Mouse (Mus musculus) limb, embryonic 15.5 days (tissue): ENCODE measurements around the gene Cux1. TPM values are rescaled to one million over a fixed set of nuclear protein-coding genes. Genes with fewer than 3 reads are reported as not detected.

Source experiments
- ATAC-seq: fragments of 200-750 bp; cut with Nextera tagmentation; 2 replicates; pipeline ENCODE4 v1.8.0; 2017; ENCODE audit warnings: low read depth, moderate TSS enrichment; ENCODE audit not compliant: insufficient number of reproducible peaks, low FRiP score, low TSS enrichment
- H3K27ac ChIP-seq: fragments of 300-500 bp; sonication (generic); 2 replicates; pipeline ENCODE4 v1.5.1; 2015; ENCODE audit warnings: moderate library complexity, mild to moderate bottlenecking, inconsistent platforms
- H3K27me3 ChIP-seq: fragments of 300-500 bp; sonication (generic); 2 replicates; pipeline ENCODE4 v1.6.1; 2015; ENCODE audit warnings: inconsistent platforms
- H3K36me3 ChIP-seq: fragments of 300-500 bp; sonication (generic); 2 replicates; pipeline ENCODE4 v1.6.1; 2015; ENCODE audit warnings: inconsistent platforms
- H3K4me1 ChIP-seq: fragments of 300-500 bp; sonication (generic); 2 replicates; pipeline ENCODE4 v1.6.1; 2015; ENCODE audit warnings: inconsistent platforms
- H3K4me2 ChIP-seq: fragments of 300-500 bp; sonication (generic); 2 replicates; pipeline ENCODE4 v1.6.1; 2015; ENCODE audit warnings: mild to moderate bottlenecking, inconsistent platforms
- H3K4me3 ChIP-seq: fragments of 300-500 bp; sonication (generic); 2 replicates; pipeline ENCODE4 v1.5.1; 2015; ENCODE audit warnings: mild to moderate bottlenecking, inconsistent platforms
- H3K9ac ChIP-seq: fragments of 300-500 bp; sonication (generic); 2 replicates; pipeline ENCODE4 v1.6.1; 2015; ENCODE audit warnings: inconsistent platforms
- H3K9me3 ChIP-seq: fragments of 300-500 bp; sonication (generic); 2 replicates; pipeline ENCODE4 v1.6.1; 2016; ENCODE audit warnings: inconsistent platforms
- WGBS: fragments of 180-500 bp; shearing (Covaris S2); methylation state at CpG from one replicate; pipeline ENCODE4 v1.1.7; 2015; 5-methylcytosine and 5-hydroxymethylcytosine counted together
- polyA plus RNA-seq: library from polyadenylated mRNA; unstranded; fragments of >200 nt; fragmentation: Nextera tagmentation; extraction: Ambion mirVana; gene quantifications from 2 replicates; pipeline ENCODE4 v1.2.1, GENCODE M21; 2015

Gene Cux1
- polyA plus RNA-seq, 1 experiment from 2014 or later = 80.1 TPM

DNA sequence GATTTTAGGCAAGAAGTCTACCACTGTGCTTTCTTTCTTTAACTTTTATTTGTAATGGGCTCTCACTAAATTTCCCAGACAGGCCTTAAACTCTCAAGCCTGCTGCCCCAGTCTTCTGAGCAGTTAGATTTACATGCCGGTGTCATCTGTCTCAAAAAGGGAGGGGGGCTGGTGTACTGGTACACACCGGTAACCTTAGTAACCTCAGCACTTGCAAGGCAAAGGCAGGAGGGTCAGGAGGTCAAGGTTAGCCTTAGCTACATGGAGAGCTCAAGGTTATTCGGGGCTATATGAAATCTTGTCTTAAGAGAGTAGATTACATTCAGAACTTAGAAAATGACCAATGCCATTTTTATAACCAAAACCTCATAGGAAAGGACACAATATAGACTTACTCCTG, 102.4 kb downstream of the Cux1 start:
- Histone ChIP-seq H3K4me3 (no peak overlapping the region), H3K36me3 (no peaks in the 10 kb centered on the region), H3K27ac (no peak overlapping the region), H3K4me1 (peaks cover 50% of the 10 kb centered on the region), H3K9ac (no peak overlapping the region), H3K9me3 (no peaks in the 10 kb centered on the region), H3K27me3 (peaks cover 8% of the 10 kb centered on the region; the same call in 1 of the 2 replicates), H3K4me2 (no peak overlapping the region)
- ATAC-seq = no peak
- 68% methylated on average over 3 of the region's 3 CpGs for WGBS

GRCm38 (mm10) chr5:136464128-136464527, 103.2 kb downstream of the Cux1 start:
- Histone ChIP-seq H3K9me3 (no peaks in the 10 kb centered on the region), H3K27me3 (peaks cover 10% of the 10 kb centered on the region; the same call in 1 of the 2 replicates), H3K27ac (no peak overlapping the region), H3K4me2 (no peak overlapping the region), H3K36me3 (no peaks in the 10 kb centered on the region), H3K4me1 (peaks cover 44% of the 10 kb centered on the region), H3K4me3 (no peak overlapping the region), H3K9ac (no peak overlapping the region)
- ATAC-seq = no peak
- 63% methylated on average over 2 of the region's 2 CpGs for WGBS

GRCm38 (mm10) chr5:136462613-136463012, 104.7 kb downstream of the Cux1 start:
- Histone ChIP-seq H3K4me1 (peaks cover 37% of the 10 kb centered on the region), H3K36me3 (no peaks in the 10 kb centered on the region), H3K27ac (no peak overlapping the region), H3K4me3 (no peak overlapping the region), H3K27me3 (0 out of 2 replicates have a peak, but pooled peaks cover 5% of the 10 kb centered on the region), H3K9ac (no peak overlapping the region), H3K4me2 (no peak overlapping the region), H3K9me3 (no peaks in the 10 kb centered on the region)
- ATAC-seq = no peak
- 35% methylated on average over 6 of the region's 6 CpGs for WGBS

- Histone ChIP-seq H3K27me3 (0 out of 2 replicates have a peak, but pooled peaks cover 5% of the 10 kb centered on the region), H3K4me3 (no peak overlapping the region), H3K9me3 (no peaks in the 10 kb centered on the region), H3K4me1 (peaks cover 18% of the 10 kb centered on the region), H3K9ac (no peak overlapping the region), H3K36me3 (no peaks in the 10 kb centered on the region), H3K4me2 (no peak overlapping the region), H3K27ac (no peak overlapping the region)
- 87% methylated on average over 6 of the region's 6 CpGs for WGBS
- ATAC-seq = no peak
Measured at GRCm38 (mm10) chr5:136459901-136460300, 107.4 kb downstream of the Cux1 start.

GRCm38 (mm10) chr5:136458893-136459499, 108.3 kb downstream of the Cux1 start:
- Histone ChIP-seq H3K4me1 (peaks cover 18% of the 10 kb centered on the region), H3K4me2 (no peak overlapping the region), H3K27me3 (0 out of 2 replicates have a peak, but pooled peaks cover 5% of the 10 kb centered on the region), H3K9me3 (no peaks in the 10 kb centered on the region), H3K4me3 (no peak overlapping the region), H3K36me3 (no peaks in the 10 kb centered on the region), H3K27ac (peak overlapping the region; percentile 6; the same call in 1 of the 2 replicates), H3K9ac (no peak overlapping the region)
- no peak for ATAC-seq
- 69% methylated on average over 11 of the region's 11 CpGs for WGBS

GRCm38 (mm10) chr5:136458102-136458863, 109.0 kb downstream of the Cux1 start:
- Histone ChIP-seq H3K27ac (no peak overlapping the region; the same call in 1 of the 2 replicates), H3K27me3 (0 out of 2 replicates have a peak, but pooled peaks cover 5% of the 10 kb centered on the region)
- ATAC-seq = no peak

GRCm38 (mm10) chr5:136456395-136456794, 110.9 kb downstream of the Cux1 start:
- Histone ChIP-seq H3K4me3 (no peak overlapping the region), H3K4me1 (peaks cover 9% of the 10 kb centered on the region), H3K9ac (no peak overlapping the region), H3K4me2 (no peak overlapping the region), H3K27ac (no peak overlapping the region), H3K9me3 (no peaks in the 10 kb centered on the region), H3K36me3 (no peaks in the 10 kb centered on the region), H3K27me3 (0 out of 2 replicates have a peak, but pooled peaks cover 5% of the 10 kb centered on the region)
- WGBS = 69% methylated on average over 4 of the region's 4 CpGs
- no peak for ATAC-seq

More at GRCm38 (mm10) chr5:136458102-136458863, 109.0 kb downstream of the Cux1 start:
- H3K9me3 ChIP-seq = no peaks in the 10 kb centered on the region
- H3K4me2 ChIP-seq = no peak overlapping the region
- no peaks in the 10 kb centered on the region for H3K36me3 ChIP-seq
- peaks cover 17% of the 10 kb centered on the region for H3K4me1 ChIP-seq
- H3K4me3 ChIP-seq = no peak overlapping the region
- 43% methylated on average over 7 of the region's 7 CpGs for WGBS
- H3K9ac ChIP-seq = no peak overlapping the region

GRCm38 (mm10) chr5:136452681-136453080, 114.6 kb downstream of the Cux1 start:
- Histone ChIP-seq H3K27me3 (no peaks in the 10 kb centered on the region), H3K4me2 (no peak overlapping the region), H3K4me1 (no peaks in the 10 kb centered on the region; the same call in 1 of the 2 replicates), H3K27ac (no peak overlapping the region), H3K36me3 (no peaks in the 10 kb centered on the region), H3K4me3 (no peak overlapping the region), H3K9ac (no peak overlapping the region), H3K9me3 (no peaks in the 10 kb centered on the region)
- 85% methylated on average over 3 of the region's 3 CpGs for WGBS
- ATAC-seq = no peak

- H3K4me1 ChIP-seq = peaks cover 2% of the 10 kb centered on the region; the same call in 1 of the 2 replicates
- no peak for ATAC-seq
- no peaks in the 10 kb centered on the region for H3K9me3 ChIP-seq
- no peak overlapping the region for H3K4me2 ChIP-seq
- H3K4me3 ChIP-seq = no peak overlapping the region
- no peaks in the 10 kb centered on the region for H3K36me3 ChIP-seq
- H3K27me3 ChIP-seq = peaks cover 3% of the 10 kb centered on the region; the same call in 1 of the 2 replicates
- no peak overlapping the region for H3K9ac ChIP-seq
- H3K27ac ChIP-seq = no peak overlapping the region
Measured at GRCm38 (mm10) chr5:136449801-136450200, 117.5 kb downstream of the Cux1 start.

DNA sequence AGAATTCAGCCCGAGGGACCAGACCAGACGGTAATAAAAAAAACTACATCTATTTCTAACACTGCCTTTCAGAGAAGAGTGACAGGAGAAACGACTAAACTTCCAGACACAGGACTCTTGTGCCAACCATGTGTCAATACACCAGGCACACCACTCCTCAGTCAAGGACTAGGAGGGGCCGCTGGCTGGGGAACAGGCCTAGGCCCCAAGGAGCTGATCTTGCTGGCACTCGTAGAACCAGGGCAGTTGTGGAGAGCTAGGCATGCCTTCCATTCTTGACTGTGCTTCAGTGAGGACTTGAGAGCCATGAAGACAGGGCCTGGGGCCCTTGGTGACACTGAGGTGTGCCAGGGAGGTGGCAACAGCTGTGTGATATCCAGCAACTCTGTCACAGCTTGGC, 121.3 kb downstream of the Cux1 start:
- Histone ChIP-seq H3K4me2 (no peak overlapping the region), H3K27ac (no peak overlapping the region), H3K4me3 (no peak overlapping the region), H3K9me3 (no peaks in the 10 kb centered on the region), H3K36me3 (no peaks in the 10 kb centered on the region), H3K27me3 (peaks cover 14% of the 10 kb centered on the region; the same call in 1 of the 2 replicates), H3K4me1 (0 out of 2 replicates have a peak, but pooled peaks cover 7% of the 10 kb centered on the region), H3K9ac (no peak overlapping the region)
- ATAC-seq = no peak
- WGBS = 59% methylated on average over 5 of the region's 5 CpGs

DNA sequence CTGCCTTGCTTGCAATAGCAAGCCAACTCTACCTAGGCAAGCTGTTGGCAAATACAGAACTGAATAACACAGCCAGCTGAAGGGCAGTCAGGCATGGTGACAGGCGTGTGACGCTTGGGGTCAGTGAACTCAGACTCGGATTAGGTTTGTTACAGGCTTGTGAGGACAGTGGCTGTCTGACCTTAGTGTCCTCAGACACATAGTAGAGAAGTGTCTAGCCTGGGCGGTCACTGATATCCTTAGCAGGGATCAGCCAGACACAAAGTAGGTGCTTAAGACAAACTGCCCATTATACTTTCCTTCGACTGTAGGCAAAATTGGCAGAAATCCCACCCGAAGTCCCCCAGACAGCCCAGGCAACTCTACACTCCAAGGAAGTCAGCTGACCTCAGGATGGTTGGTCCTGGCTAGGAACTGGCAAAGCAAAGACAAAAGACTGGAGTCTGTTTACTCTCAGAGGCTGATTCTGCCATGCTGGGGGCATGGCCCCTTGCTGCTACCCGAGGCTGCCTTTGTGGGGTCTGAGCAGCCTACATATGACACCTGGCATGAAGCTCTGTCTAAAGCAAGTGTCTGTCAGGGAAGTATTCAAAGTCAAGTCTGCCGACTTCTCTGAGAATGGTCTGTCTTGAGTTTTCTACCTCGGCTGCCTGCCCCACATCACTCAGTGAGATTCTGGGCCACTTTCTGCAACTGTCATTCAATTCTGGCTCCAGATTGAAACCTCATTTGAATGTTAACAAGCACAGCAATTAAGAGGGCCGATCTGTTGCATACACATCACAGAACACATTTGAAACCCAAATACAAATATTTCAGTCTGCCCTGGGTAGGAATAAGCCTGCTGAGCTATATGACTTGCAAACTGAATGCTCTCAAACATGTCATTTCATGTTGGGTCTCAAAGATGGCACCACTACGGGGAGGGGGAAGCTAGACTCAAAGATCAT, 124.8 kb downstream of the Cux1 start:
- Histone ChIP-seq H3K4me1 (0 out of 2 replicates have a peak, but pooled peaks cover 7% of the 10 kb centered on the region), H3K9ac (no peak overlapping the region), H3K4me3 (no peak overlapping the region), H3K9me3 (no peaks in the 10 kb centered on the region), H3K27me3 (peaks cover 26% of the 10 kb centered on the region), H3K36me3 (0 out of 2 replicates have a peak, but pooled peaks cover 3% of the 10 kb centered on the region), H3K27ac (no peak overlapping the region), H3K4me2 (no peak overlapping the region)
- no peak for ATAC-seq
- 69% methylated on average over 11 of the region's 11 CpGs for WGBS
